Mouse (Mus musculus) liver, embryonic 11.5 days (tissue): Measurements from ENCODE around the gene Mei1. TPM values are rescaled to one million over a fixed set of nuclear protein-coding genes. Genes with fewer than 3 reads are reported as not detected.

ENCODE experiments used
- ATAC-seq: fragments of 200-750 bp; cut with Nextera tagmentation; replicated peaks from 2 replicates; pipeline ENCODE4 v1.8.0; 2017; ENCODE audit warnings: moderate number of reproducible peaks, mild to moderate bottlenecking, moderate TSS enrichment, moderate library complexity; ENCODE audit not compliant: low FRiP score
- DNase-seq: peaks from one replicate; pipeline ENCODE4 v3.0.0-alpha.2; 2017; ENCODE audit warnings: low spot score
- H3K27ac ChIP-seq: fragments of 300-500 bp; sonication (generic); 2 replicates; pipeline ENCODE4 v1.5.1; 2014; ENCODE audit warnings: mild to moderate bottlenecking, low read depth, low read length, control low read depth
- H3K27me3 ChIP-seq: fragments of 300-500 bp; sonication (generic); replicated peaks from 2 replicates; pipeline ENCODE4 v1.6.1; 2014; ENCODE audit warnings: low read length, mixed read lengths; ENCODE audit not compliant: control insufficient read depth, insufficient read depth
- H3K36me3 ChIP-seq: fragments of 300-500 bp; sonication (generic); 2 replicates; pipeline ENCODE4 v1.6.1; 2014; ENCODE audit warnings: mild to moderate bottlenecking, low read length, moderate library complexity, mixed read lengths; ENCODE audit not compliant: control insufficient read depth, insufficient read depth
- H3K4me1 ChIP-seq: fragments of 300-500 bp; sonication (generic); replicated peaks from 2 replicates; pipeline ENCODE4 v1.6.1; 2014; ENCODE audit warnings: low read length, mixed read lengths; ENCODE audit not compliant: control insufficient read depth, insufficient read depth
- H3K4me2 ChIP-seq: fragments of 300-500 bp; sonication (generic); 2 replicates; pipeline ENCODE4 v1.6.1; 2014; ENCODE audit warnings: mild to moderate bottlenecking, control low read depth, moderate library complexity
- H3K4me3 ChIP-seq: fragments of 300-500 bp; sonication (generic); 2 replicates; pipeline ENCODE4 v1.5.1; 2014; ENCODE audit warnings: low read depth, low read length, control low read depth
- H3K9ac ChIP-seq: fragments of 300-500 bp; sonication (generic); 2 replicates; pipeline ENCODE4 v1.6.1; 2014; ENCODE audit warnings: low read depth, low read length, control low read depth
- H3K9me3 ChIP-seq: fragments of 300-500 bp; sonication (generic); 2 replicates; pipeline ENCODE4 v1.6.1; 2016; ENCODE audit warnings: low read length, inconsistent platforms, mixed read lengths; ENCODE audit not compliant: control insufficient read depth
- WGBS: fragments of 180-500 bp; shearing (Covaris S2); extraction: QIAGEN DNeasy Blood & Tissue Kit; methylation state at CpG from one replicate; pipeline ENCODE4 v1.1.7; 2014; 5-methylcytosine and 5-hydroxymethylcytosine counted together
- polyA plus RNA-seq: library from polyadenylated mRNA; unstranded; fragments of >200 nt; fragmentation: Nextera tagmentation; extraction: Ambion mirVana; gene quantifications from 2 replicates; pipeline ENCODE4 v1.2.1, GENCODE M21; 2014

Gene Mei1
- polyA plus RNA-seq, 1 experiment from 2014 or later: not detected

DNA sequence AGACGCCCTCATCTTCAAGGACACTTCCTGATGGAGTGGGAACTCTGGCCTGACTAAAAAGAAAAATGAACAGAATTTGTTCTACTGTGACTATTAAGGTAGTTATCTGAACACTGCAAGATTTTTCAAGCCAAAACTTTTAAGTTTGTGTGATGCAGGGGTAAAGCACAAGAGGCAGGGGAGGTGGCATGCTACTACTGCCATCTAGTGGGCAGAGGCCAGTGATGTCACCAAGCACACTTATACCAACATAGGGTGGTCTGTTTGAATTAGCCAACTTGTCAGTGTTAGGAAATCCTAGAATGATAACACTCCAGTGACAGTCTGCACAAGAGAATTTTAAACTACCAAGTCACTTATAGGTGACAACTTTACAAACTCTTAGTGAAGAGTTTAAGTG, 29.1 kb upstream of the Mei1 start:
- no peak for DNase-seq
- H3K27ac ChIP-seq: no peak overlapping the region
- H3K27me3 ChIP-seq: no peaks in the 10 kb centered on the region
- H3K4me2 ChIP-seq: no peak overlapping the region
- no peak overlapping the region for H3K4me3 ChIP-seq
- peak; percentile 61; the same call in 1 of the 2 replicates for ATAC-seq
- peaks cover 6% of the 10 kb centered on the region; the same call in 1 of the 2 replicates for H3K4me1 ChIP-seq
- peaks cover 35% of the 10 kb centered on the region for H3K36me3 ChIP-seq
- 97% methylated on average over 1 of the region's 1 CpGs for WGBS
- no peaks in the 10 kb centered on the region for H3K9me3 ChIP-seq
- no peak overlapping the region for H3K9ac ChIP-seq

DNA sequence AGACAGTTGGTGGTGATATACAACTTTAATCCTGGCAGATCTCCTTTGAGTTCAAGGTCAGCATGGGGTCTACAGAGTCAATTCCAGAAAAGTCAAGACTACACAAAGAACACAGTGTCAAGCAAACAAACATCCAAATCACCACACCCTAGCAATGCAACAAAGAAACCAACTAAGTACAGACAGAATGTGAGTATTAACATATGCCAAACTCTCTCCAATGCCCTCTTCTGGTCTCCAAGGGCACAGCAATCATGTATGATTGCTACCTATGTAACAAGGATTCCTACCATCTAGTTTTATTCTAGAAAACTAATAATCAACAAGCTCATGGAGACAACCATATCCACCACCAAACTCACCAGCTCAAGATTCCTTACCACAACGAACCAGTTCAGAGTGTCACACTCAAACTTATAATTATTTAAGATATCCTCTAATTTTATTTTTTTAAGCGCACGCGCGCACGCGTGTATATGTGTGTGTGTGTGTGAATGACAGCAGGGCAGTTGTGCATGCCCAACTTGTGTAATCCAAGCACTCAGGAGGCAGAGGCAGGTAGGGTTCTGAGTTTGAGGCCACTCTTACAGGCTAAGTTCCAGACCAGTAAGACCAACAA, 25.5 kb upstream of the Mei1 start:
- DNase-seq (no peak), ATAC-seq (no peak)
- Histone ChIP-seq H3K4me2 (peak overlapping the region; percentile 10; the same call in 1 of the 2 replicates), H3K4me1 (peaks cover 11% of the 10 kb centered on the region), H3K9ac (no peak overlapping the region), H3K27me3 (no peaks in the 10 kb centered on the region), H3K36me3 (peaks cover 16% of the 10 kb centered on the region; the same call in 1 of the 2 replicates), H3K4me3 (no peak overlapping the region), H3K9me3 (no peaks in the 10 kb centered on the region), H3K27ac (no peak overlapping the region)
- 94% methylated on average over 7 of the region's 7 CpGs for WGBS

DNA sequence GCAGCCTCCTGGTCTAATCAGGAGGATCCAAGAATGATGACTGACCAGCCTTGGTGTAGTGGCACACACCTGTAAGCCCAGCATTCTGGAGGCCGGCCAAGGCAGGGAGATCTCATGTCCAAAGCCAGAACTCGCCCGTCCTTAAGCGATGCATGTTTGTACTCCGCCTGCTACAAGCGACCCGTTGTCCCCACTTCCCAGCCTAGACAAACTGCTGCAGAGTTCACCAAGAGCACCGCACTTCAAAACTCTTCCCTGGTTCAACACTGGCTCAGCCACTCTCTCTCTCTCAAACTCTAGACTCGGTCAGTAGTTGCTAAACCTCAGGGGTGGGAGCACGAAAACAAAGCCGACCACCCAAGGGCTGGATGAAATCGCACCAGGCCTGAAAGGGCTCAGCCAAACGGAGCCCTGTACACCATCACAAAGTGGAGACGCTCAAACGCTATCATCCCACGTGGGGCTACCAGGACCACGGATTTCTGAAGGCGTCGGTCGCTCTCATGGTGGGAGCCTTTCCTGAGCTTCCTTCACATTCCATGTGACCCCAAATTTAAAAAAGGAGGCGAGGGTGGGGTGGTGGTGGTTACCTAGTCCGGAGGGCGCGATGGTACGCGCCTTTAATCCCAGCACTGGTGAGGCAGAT, 23.4 kb upstream of the Mei1 start:
- ATAC-seq (peak; percentile 49), DNase-seq (peak; percentile 47)
- peaks cover 9% of the 10 kb centered on the region; the same call in 1 of the 2 replicates for H3K36me3 ChIP-seq
- H3K4me3 ChIP-seq: peak overlapping the region; percentile 93
- H3K4me2 ChIP-seq: peak overlapping the region; percentile 87
- H3K27me3 ChIP-seq: no peaks in the 10 kb centered on the region
- H3K9ac ChIP-seq: peak overlapping the region; percentile 99
- H3K9me3 ChIP-seq: no peaks in the 10 kb centered on the region
- peak overlapping the region; percentile 70; the same call in 1 of the 2 replicates for H3K27ac ChIP-seq
- peaks cover 11% of the 10 kb centered on the region for H3K4me1 ChIP-seq
- 2% methylated on average over 26 of the region's 26 CpGs for WGBS

DNA sequence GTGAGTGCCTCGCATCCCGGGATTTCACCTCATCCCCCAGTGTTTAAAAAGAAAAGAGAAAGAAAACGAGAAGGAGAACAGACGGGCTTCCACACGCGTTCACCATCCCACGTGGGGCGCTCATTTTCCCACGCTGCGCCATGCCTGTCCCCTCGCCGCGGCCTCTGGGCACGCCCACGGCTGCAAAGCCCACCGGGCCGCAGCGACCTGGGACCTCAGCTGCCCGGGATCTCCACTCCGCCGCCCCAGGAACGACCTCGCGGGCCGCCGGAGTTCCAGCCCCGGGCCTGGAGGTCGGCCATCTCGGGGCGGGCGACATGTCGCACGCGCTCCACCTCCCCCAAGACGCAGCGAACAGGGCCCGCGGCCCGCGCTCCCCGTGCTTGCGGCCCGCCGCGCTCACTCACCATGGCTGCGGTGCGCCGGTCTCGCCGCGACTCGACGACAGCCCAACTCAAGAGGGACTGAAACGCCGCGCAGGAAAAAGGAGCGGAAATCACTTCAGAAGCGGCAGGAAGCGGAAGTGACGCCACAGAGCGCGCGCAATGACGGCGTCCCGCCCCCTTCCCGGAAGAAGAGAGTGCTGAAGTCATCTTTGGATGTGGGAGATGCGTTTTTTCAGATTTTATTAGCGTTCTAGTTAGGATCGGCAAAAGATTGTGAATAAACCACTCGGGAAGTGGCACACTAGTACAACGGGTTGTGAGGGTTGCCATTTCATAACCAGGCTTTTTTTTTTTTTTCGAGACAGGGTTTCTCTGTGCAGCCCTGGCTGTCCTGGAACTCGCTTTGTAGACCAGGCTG, 22.5 kb upstream of the Mei1 start, which contains the start of gene Snu13:
Snu13 (minus strand) TSS at position 519 of the 804 bp plus-strand sequence.
- Histone ChIP-seq H3K4me2 (peak within 1 kb of the TSS; percentile 87), H3K9ac (peak within 1 kb of the TSS; percentile 99), H3K4me3 (peak within 1 kb of the TSS; percentile 93), H3K27me3 (peaks cover 4% of the 10 kb centered on the region; the same call in 1 of the 2 replicates), H3K9me3 (no peaks in the 10 kb centered on the region), H3K36me3 (peaks cover 8% of the 10 kb centered on the region; the same call in 1 of the 2 replicates), H3K4me1 (peaks cover 11% of the 10 kb centered on the region), H3K27ac (peak within 1 kb of the TSS; percentile 70)
- WGBS: under 1% methylated on average over 74 of the region's 74 CpGs
- peak; percentile 85 for ATAC-seq
- peak; percentile 86 for DNase-seq

DNA sequence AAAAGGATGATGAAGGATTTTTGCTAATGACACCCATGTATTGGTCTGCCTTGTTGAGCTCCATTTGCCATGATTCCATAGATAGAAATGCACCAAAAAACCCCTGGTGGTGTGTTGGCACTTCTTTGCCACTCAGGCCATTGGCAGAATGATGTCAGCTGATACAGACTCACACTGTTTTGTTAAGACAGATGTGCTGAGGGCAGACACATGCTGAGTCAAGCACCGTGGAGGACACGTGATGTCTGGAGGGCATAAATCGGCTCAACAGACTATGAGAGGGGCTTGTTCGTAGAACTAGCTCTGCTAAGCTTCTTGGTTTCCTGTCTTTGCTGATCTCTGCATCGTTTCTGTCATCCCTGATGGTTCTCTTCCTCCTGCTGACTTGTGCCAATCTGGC, 17.3 kb upstream of the Mei1 start:
- Histone ChIP-seq H3K36me3 (no peaks in the 10 kb centered on the region), H3K9me3 (no peaks in the 10 kb centered on the region), H3K4me3 (no peak overlapping the region), H3K4me2 (no peak overlapping the region), H3K9ac (no peak overlapping the region), H3K4me1 (no peaks in the 10 kb centered on the region), H3K27me3 (peaks cover 4% of the 10 kb centered on the region), H3K27ac (no peak overlapping the region)
- ATAC-seq (no peak), DNase-seq (no peak)
- WGBS: 65% methylated on average over 5 of the region's 5 CpGs

DNA sequence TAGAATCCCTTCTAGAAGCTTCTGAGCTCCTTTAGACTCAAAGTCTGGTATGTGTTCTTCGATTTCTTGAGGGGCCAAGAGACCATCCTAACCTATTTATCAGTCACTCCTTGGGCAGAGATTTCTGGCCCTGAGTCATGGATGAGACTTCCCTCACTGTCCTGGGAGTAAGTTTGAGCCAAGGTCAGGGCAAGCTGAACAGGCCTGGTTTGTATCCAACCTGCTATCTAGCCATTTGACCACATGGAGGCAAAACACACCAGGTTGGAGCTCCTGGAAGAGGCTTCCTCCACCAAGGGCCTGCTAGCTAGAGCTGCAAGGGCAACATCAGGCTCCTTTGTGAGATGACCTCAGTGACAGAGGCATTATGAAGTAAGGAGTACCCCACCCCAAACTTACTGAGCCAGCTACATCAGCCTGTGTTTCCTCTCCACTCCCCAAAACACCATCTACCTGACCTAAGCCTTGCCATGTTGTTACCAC, 11.0 kb upstream of the Mei1 start, which contains the start of gene 4930407I10Rik:
4930407I10Rik (plus strand) TSS at position 433 of the 483 bp plus-strand sequence.
- Histone ChIP-seq H3K9me3 (no peaks in the 10 kb centered on the region), H3K4me1 (no peaks in the 10 kb centered on the region), H3K4me3 (no peak within 1 kb of the TSS), H3K27ac (no peak within 1 kb of the TSS), H3K36me3 (no peaks in the 10 kb centered on the region), H3K27me3 (peaks cover 22% of the 10 kb centered on the region), H3K9ac (no peak within 1 kb of the TSS), H3K4me2 (no peak within 1 kb of the TSS)
- DNase-seq (no peak), ATAC-seq (no peak)
- WGBS: 68% methylated on average over 1 of the region's 1 CpGs

DNA sequence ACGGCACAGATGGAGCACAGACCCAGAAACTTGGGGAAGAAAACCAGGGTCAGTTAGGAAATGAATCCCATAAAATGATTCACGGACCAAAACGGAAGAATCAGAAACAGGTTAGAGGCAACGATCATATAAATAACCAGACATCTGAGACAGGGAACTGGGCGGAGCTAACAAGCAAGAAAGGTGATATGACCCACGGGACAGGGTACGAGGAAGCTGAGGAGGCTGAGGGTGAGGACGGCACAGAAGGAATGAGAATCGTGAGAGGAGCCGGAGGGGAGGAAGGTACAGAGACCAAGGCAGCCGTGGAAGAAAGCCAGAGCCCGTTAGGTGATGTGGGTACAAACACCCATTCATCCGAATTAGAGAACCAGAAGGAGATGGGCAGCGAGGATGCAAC, 5.9 kb upstream of the Mei1 start:
- H3K27ac ChIP-seq: no peak overlapping the region
- H3K36me3 ChIP-seq: no peaks in the 10 kb centered on the region
- H3K4me3 ChIP-seq: no peak overlapping the region
- H3K9me3 ChIP-seq: no peaks in the 10 kb centered on the region
- ATAC-seq: no peak
- WGBS: 64% methylated on average over 14 of the region's 14 CpGs
- no peak overlapping the region for H3K9ac ChIP-seq
- peaks cover 47% of the 10 kb centered on the region for H3K27me3 ChIP-seq
- no peaks in the 10 kb centered on the region for H3K4me1 ChIP-seq
- no peak for DNase-seq
- no peak overlapping the region for H3K4me2 ChIP-seq

DNA sequence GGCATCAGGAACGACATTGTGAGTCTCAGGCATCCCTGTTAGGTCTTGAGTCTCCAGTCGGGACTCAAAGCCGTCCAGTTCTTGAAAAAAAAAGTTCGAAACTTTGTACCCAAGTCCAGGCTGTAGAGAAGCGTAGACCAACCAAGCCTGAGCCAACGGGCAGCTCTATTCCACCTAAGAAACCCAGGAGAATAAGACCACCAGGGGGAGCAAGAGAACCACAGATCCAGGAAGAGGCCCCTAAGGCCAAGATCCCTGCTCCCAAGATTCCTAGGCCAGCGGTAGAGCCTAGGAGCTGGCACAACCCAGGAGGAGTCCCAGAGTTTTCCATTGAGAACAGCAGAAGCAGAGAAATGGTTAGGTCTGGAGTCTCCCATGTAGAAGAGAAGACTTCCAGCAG, 4.3 kb upstream of the Mei1 start:
- DNase-seq: peak; percentile 53
- no peak overlapping the region for H3K4me2 ChIP-seq
- H3K36me3 ChIP-seq: no peaks in the 10 kb centered on the region
- no peaks in the 10 kb centered on the region for H3K9me3 ChIP-seq
- WGBS: 16% methylated on average over 7 of the region's 7 CpGs
- H3K9ac ChIP-seq: no peak overlapping the region
- ATAC-seq: no peak
- no peak overlapping the region for H3K4me3 ChIP-seq
- no peak overlapping the region for H3K27ac ChIP-seq
- no peaks in the 10 kb centered on the region for H3K4me1 ChIP-seq
- H3K27me3 ChIP-seq: peaks cover 61% of the 10 kb centered on the region
